Mouse (Mus musculus) embryonic facial prominence, embryonic 14.5 days (tissue): ENCODE results near the gene Adgb. TPM values are rescaled to one million over a fixed set of nuclear protein-coding genes. Genes with fewer than 3 reads are reported as not detected.
A peak's percentile ranks its signal among the peaks of the same experiment; 100 is the strongest.

ENCODE experiments used
- ATAC-seq: fragments of 200-750 bp; cut with Nextera tagmentation; 2 replicates; pipeline ENCODE4 v1.8.0; 2017; ENCODE audit warnings: low read depth, moderate number of reproducible peaks, moderate TSS enrichment
- DNase-seq: peaks from one replicate; pipeline ENCODE4 v3.0.0-alpha.2; 2015; ENCODE audit warnings: low spot score
- H3K27ac ChIP-seq: fragments of 300-500 bp; sonication (generic); replicated peaks from 2 replicates; pipeline ENCODE4 v1.5.1; 2014; ENCODE audit warnings: low read depth, mild to moderate bottlenecking, low read length, moderate library complexity
- H3K27me3 ChIP-seq: fragments of 300-500 bp; sonication (generic); replicated peaks from 2 replicates; pipeline ENCODE4 v1.6.1; 2014; ENCODE audit warnings: low read length; ENCODE audit not compliant: control insufficient read depth, insufficient read depth
- H3K36me3 ChIP-seq: fragments of 300-500 bp; sonication (generic); 2 replicates; pipeline ENCODE4 v1.6.1; 2014; ENCODE audit warnings: low read length, mixed read lengths; ENCODE audit not compliant: control insufficient read depth, insufficient read depth
- H3K4me1 ChIP-seq: fragments of 300-500 bp; sonication (generic); 2 replicates; pipeline ENCODE4 v1.6.1; 2014; ENCODE audit warnings: antibody characterized with exemption, low read length; ENCODE audit not compliant: control insufficient read depth, insufficient read depth
- H3K4me2 ChIP-seq: fragments of 300-500 bp; sonication (generic); 2 replicates; pipeline ENCODE4 v1.6.1; 2014; ENCODE audit warnings: low read depth, mild to moderate bottlenecking, low read length, moderate library complexity, mixed read lengths
- H3K4me3 ChIP-seq: fragments of 300-500 bp; sonication (generic); 2 replicates; pipeline ENCODE4 v1.5.1; 2014; ENCODE audit warnings: low read depth, mild to moderate bottlenecking, low read length
- H3K9ac ChIP-seq: fragments of 300-500 bp; sonication (generic); 2 replicates; pipeline ENCODE4 v1.6.1; 2014; ENCODE audit warnings: low read depth, mild to moderate bottlenecking, low read length, moderate library complexity, mixed read lengths
- H3K9me3 ChIP-seq: fragments of 300-500 bp; sonication (generic); 2 replicates; pipeline ENCODE4 v1.6.1; 2016; ENCODE audit warnings: low read length; ENCODE audit not compliant: control insufficient read depth
- WGBS: fragments of 180-500 bp; shearing (Covaris S2); extraction: QIAGEN DNeasy Blood & Tissue Kit; methylation state at CpG from one replicate; pipeline ENCODE4 v1.1.7; 2014; 5-methylcytosine and 5-hydroxymethylcytosine counted together
- polyA plus RNA-seq: library from polyadenylated mRNA; unstranded; fragments of >200 nt; fragmentation: Nextera tagmentation; extraction: Ambion mirVana; gene quantifications from 2 replicates; pipeline ENCODE4 v1.2.1, GENCODE M21; 2014

Adgb gene
- polyA plus RNA-seq, 1 experiment from 2014 or later, result 0.47 TPM

DNA sequence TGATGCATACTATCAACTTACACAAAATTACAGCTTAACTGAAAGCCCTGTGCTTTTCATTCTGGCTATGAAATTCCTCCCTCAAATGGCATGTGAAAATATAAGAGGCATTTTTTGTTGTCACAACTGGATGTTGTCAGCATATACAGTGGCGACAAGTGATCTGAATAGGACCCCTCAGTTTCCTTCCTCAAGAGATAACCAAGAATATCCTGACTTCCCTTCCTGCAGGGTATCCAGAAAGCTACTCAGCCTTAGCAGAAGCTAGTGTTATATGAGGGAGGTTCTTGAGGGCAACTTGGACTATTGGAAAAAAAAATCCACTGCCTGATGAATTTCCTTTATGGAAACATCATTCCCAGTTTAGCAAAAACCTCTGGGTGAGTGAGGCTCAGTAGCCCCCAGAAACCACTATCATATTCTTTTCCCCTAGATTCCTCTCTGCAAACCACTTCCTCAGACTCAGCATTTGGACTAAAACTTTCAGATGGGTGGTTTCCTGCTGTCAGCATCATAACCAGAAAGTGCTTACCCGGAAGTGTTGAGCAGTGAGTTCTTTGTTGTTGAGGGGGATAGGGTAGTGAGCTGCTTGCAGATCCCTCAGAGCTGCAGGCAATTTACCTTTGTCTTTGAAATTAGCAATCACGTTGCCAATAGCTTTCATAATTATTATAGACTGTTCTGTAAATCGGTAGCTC lies 76.2 kb downstream of the Adgb start:
- Histone ChIP-seq H3K4me1 (no peaks in the 10 kb centered on the region), H3K27ac (no peak overlapping the region), H3K4me3 (no peak overlapping the region), H3K4me2 (no peak overlapping the region), H3K9me3 (no peaks in the 10 kb centered on the region), H3K9ac (no peak overlapping the region), H3K27me3 (no peaks in the 10 kb centered on the region), H3K36me3 (no peaks in the 10 kb centered on the region)
- DNase-seq (peak; percentile 2), ATAC-seq (no peak)
- 59% methylated on average over 4 of the region's 4 CpGs for WGBS

- H3K4me3 ChIP-seq, result no peak overlapping the region
- no peak overlapping the region for H3K9ac ChIP-seq
- H3K4me2 ChIP-seq, result no peak overlapping the region
- DNase-seq, result no peak
- no peaks in the 10 kb centered on the region for H3K4me1 ChIP-seq
- H3K27me3 ChIP-seq, result no peaks in the 10 kb centered on the region
- WGBS, result 48% methylated on average over 1 of the region's 1 CpGs
- no peak for ATAC-seq
- no peaks in the 10 kb centered on the region for H3K36me3 ChIP-seq
- H3K9me3 ChIP-seq, result no peaks in the 10 kb centered on the region
- H3K27ac ChIP-seq, result no peak overlapping the region
Observed at GRCm38 (mm10) chr10:10374629-10375028, 97.5 kb downstream of the Adgb start.

DNA sequence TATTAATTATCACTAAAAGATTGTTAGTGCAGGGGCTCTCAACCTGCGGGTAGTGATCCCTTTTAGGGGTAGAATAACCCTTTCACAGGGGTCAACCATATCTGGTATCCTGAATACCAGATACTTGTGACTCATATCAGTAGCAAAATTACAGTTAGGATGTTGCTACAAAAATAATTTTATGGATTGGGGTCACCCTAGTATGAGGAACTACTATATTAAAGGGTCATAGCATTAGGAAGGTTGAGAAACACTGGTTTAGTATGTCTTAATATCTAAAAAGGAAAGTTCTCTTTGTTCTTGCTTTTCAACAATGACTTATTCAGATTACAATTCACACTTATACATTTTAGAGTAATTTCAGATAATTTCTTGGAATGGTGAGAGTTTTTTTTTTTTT lies 108.1 kb downstream of the Adgb start:
- H3K4me1 ChIP-seq, result no peaks in the 10 kb centered on the region
- H3K4me2 ChIP-seq, result no peak overlapping the region
- no peak overlapping the region for H3K4me3 ChIP-seq
- ATAC-seq, result no peak
- 67% methylated on average over 1 of the region's 1 CpGs for WGBS
- no peak overlapping the region for H3K9ac ChIP-seq
- no peaks in the 10 kb centered on the region for H3K36me3 ChIP-seq
- H3K9me3 ChIP-seq, result no peaks in the 10 kb centered on the region
- no peaks in the 10 kb centered on the region for H3K27me3 ChIP-seq
- DNase-seq, result no peak
- H3K27ac ChIP-seq, result no peak overlapping the region

DNA sequence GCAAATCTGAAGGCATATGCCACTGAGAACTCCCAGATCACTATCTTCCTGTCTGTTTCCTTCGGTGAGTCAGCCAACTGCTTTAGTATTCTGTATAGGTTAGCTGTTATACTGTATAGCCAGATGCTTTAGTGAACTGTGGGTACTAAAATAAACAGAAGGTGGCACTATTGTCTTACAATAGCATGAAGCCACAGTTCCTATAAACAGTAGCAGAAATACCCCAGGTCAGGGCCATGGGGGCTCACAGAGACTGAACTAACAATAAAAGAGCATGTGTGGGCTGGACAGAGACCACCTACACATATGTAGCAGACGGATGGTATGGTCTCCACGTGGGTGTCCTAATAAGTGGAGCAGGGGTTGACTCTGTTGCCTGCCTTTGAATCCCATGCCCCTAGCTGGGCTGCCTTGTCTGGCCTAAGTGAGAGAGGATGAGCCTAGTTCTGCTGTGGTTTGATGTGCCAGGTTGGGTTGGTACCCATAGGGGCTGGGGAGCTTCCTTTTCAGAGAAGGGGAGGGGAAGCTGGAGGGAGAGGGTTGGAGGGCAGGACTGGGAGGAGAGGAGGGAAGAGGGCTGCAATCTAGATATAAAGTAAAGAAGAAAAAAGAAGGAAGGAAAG lies 116.4 kb downstream of the Adgb start:
- H3K9me3 ChIP-seq, result no peaks in the 10 kb centered on the region
- no peak overlapping the region for H3K4me2 ChIP-seq
- no peaks in the 10 kb centered on the region for H3K36me3 ChIP-seq
- H3K4me1 ChIP-seq, result no peaks in the 10 kb centered on the region
- peak; percentile 78 for ATAC-seq
- H3K27ac ChIP-seq, result no peak overlapping the region
- no peaks in the 10 kb centered on the region for H3K27me3 ChIP-seq
- 16% methylated on average over 3 of the region's 3 CpGs for WGBS
- H3K9ac ChIP-seq, result no peak overlapping the region
- H3K4me3 ChIP-seq, result no peak overlapping the region
- DNase-seq, result peak; percentile 55

DNA sequence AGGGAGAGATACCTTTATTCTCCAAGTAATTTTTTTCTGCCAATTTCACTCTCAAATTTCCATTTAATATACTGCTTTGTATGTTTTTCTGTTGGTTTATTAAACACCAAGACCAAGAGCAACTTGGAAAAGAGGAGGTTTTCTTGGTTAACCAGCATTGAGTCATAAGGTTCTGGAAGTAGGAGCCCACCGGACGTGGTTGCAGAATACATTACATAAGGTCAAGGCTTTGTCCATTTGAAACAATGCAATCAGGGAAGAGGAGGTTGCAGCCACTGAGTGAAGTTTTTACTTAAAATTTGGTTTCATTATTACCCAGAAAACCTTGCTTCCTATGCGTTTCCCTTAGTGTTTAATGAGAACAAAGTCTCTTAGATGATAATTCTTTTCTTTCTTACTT lies 119.9 kb downstream of the Adgb start:
- Histone ChIP-seq H3K4me2 (no peak overlapping the region), H3K9me3 (no peaks in the 10 kb centered on the region), H3K4me1 (no peaks in the 10 kb centered on the region), H3K27me3 (no peaks in the 10 kb centered on the region), H3K27ac (no peak overlapping the region), H3K9ac (no peak overlapping the region), H3K4me3 (no peak overlapping the region), H3K36me3 (no peaks in the 10 kb centered on the region)
- WGBS, result 81% methylated on average over 3 of the region's 3 CpGs
- ATAC-seq, result no peak
- DNase-seq, result no peak

- Histone ChIP-seq H3K36me3 (no peaks in the 10 kb centered on the region), H3K9ac (no peak overlapping the region), H3K4me2 (no peak overlapping the region), H3K27ac (no peak overlapping the region), H3K4me3 (no peak overlapping the region), H3K4me1 (no peaks in the 10 kb centered on the region), H3K27me3 (no peaks in the 10 kb centered on the region), H3K9me3 (no peaks in the 10 kb centered on the region)
- ATAC-seq (no peak), DNase-seq (no peak)
- 79% methylated on average over 3 of the region's 3 CpGs for WGBS
Observed at GRCm38 (mm10) chr10:10350550-10350949, 121.6 kb downstream of the Adgb start.

DNA sequence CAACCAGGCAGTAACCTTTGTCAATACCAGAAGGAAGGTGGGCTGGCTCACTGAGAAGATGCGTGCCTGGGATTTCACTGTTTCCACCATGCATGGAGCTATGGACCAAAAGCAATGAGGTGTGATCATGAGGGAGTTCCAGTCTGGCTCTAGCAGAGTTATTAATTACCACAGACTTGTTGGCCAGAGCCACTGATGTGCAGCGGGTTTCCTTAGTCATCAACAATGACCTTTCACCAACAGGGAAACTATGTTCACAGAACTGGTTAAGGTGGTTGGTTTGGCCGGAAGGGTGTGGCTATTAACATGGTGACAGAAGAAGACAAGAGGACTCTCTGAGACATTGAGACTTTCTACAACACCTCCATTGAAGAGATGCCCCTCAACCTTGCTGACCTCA lies 128.2 kb downstream of the Adgb start:
- H3K9ac ChIP-seq, result no peak overlapping the region
- no peak overlapping the region for H3K27ac ChIP-seq
- no peaks in the 10 kb centered on the region for H3K4me1 ChIP-seq
- H3K4me2 ChIP-seq, result no peak overlapping the region
- H3K36me3 ChIP-seq, result no peaks in the 10 kb centered on the region
- no peak for DNase-seq
- H3K4me3 ChIP-seq, result no peak overlapping the region
- H3K27me3 ChIP-seq, result no peaks in the 10 kb centered on the region
- ATAC-seq, result no peak
- 90% methylated on average over 3 of the region's 3 CpGs for WGBS
- no peaks in the 10 kb centered on the region for H3K9me3 ChIP-seq

DNA sequence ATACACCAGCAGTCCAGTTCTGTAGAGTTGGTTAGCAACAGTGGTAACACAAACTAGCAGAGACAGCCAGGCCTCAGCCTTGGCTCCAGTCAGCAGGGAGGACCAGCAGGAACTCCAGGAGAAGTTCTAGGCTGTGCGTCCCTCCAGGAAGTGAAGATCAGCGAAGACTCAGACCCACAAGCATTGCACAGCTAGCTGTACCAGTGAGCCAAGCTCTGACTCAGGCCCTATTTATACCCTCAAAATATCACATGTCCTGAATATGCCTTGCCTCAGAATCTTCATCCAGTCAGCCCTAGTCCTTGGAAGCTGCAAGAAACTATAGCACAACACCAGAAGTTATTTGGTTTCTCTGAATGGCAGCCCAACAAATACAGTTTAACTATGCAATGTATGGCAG lies 146.6 kb downstream of the Adgb start:
- WGBS, result 67% methylated on average over 2 of the region's 2 CpGs
- no peaks in the 10 kb centered on the region for H3K36me3 ChIP-seq
- ATAC-seq, result no peak

GRCm38 (mm10) chr10:10322961-10323360 lies 149.2 kb downstream of the Adgb start:
- DNase-seq (no peak), ATAC-seq (no peak)
- Histone ChIP-seq H3K9ac (no peak overlapping the region), H3K9me3 (no peaks in the 10 kb centered on the region), H3K36me3 (no peaks in the 10 kb centered on the region), H3K4me2 (no peak overlapping the region), H3K4me1 (no peaks in the 10 kb centered on the region), H3K27ac (no peak overlapping the region), H3K4me3 (no peak overlapping the region), H3K27me3 (no peaks in the 10 kb centered on the region)
- WGBS, result 84% methylated on average over 11 of the region's 11 CpGs

More for the DNA sequence above, 146.6 kb downstream of the Adgb start:
- no peaks in the 10 kb centered on the region for H3K4me1 ChIP-seq
- no peak for DNase-seq
- H3K4me3 ChIP-seq, result no peak overlapping the region
- H3K27me3 ChIP-seq, result no peaks in the 10 kb centered on the region
- no peak overlapping the region for H3K9ac ChIP-seq
- no peak overlapping the region for H3K4me2 ChIP-seq
- H3K9me3 ChIP-seq, result no peaks in the 10 kb centered on the region
- no peak overlapping the region for H3K27ac ChIP-seq
